Mouse (Mus musculus): ENCODE results near the gene Saa4.

DNA sequence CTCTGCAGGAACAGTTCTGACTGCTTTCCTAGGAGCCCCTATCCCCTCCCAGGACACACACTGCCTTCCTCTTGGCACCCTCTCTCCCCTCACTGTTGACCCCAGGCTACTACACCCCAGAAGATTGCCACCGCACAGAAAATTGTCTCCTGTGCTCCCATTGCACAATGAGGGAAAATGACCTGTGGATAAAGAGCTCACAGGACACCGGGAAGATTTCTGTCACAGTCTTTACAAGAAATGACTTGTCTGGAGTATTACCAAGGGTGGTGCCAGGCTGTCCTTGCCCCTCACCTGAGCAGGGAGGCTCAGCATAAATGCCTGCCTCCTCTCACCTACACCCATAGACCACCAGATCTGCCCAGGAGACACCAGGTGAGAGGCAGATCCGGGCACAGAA, 19.1 kb upstream of the Saa4 start, which contains the start of gene Saa2:
- TF ChIP-seq ZNF384 (IDR thresholded peaks at IDR 0.05; ENCODE audit: low read depth, low read length) (no peak), CHD2 (IDR thresholded peaks at IDR 0.05; ENCODE audit: low read depth, low read length) (no peak), MAFK (IDR thresholded peaks at IDR 0.05; ENCODE audit: insufficient read depth, low read depth, low read length) (no peak), HCFC1 (IDR thresholded peaks at IDR 0.05; ENCODE audit: borderline replicate concordance, insufficient read depth, low read length) (no peak)
